Mouse (Mus musculus) gastrocnemius, postnatal 4 days (tissue): ENCODE results near the gene Gm21970. TPM values are rescaled to one million over a fixed set of nuclear protein-coding genes. Genes with fewer than 3 reads are reported as not detected.

Experiments used
- DNase-seq, 2 experiments: peaks; one replicate each; pipeline ENCODE4 v3.0.0; 2021 to 2022; ENCODE audit warnings: low spot score in 2 of 2, mixed read lengths in 2 of 2
- long read RNA-seq, 2 experiments: library from polyadenylated mRNA; stranded (forward); transcript quantifications; one replicate each; pipeline ENCODE4 v2.0.0; 2021
- total RNA-seq, 2 experiments: library from RNA; stranded (reverse); gene quantifications; 2 replicates each; pipeline ENCODE4 v1.2.3; 2021

Gm21970 gene
- total RNA-seq = not detected
- long read RNA-seq, experiment 1, partial matches to known transcripts = 0 of 1 reads
- long read RNA-seq, experiment 1, other reads (novel, unspliced or antisense) = 1 of 1 reads
- long read RNA-seq, experiment 2, partial matches to known transcripts = 0 of 1 reads
- long read RNA-seq, experiment 2, other reads (novel, unspliced or antisense) = 1 of 1 reads

DNA sequence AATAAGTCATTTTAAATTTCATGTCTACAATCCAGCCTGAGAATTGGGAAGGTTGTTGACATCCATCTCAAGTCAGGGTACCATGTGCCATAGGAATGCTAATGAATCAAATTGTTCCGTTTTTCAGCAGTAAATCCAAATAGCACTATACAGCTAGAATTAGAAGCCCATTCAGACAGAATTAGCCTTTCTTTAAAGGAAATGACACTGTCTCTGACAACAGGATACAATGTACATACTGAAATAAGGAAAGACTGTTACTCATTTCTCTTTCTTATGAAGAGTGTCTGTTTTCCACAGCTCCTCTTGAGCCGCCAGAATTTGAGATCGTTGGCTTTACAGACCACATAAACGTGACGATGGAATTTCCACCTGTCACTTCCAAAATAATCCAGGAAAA, at the start of gene Gm21970:
Gm21970 (plus strand) TSS at position 301 of the 400 bp plus-strand sequence.
- DNase-seq = no peak

DNA sequence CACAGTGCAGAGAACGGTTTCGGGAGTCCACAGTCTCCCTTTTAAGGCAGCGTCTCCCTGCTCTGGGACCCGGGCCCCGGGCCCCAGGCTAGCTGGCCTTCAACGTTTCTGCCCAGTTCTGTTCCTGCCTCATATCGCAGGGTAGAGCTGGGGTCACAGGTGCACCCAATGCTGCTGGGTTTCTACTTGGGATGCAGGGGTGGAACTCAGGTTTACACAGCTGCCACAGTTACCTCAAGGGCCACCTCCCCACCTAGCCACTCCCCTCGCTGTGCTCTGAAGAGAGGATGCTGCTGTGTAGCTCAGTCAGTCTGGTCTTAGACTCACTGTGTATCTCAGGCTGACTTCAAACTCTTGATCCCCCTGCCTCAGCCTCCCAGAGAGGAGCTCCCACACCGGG, 45.0 kb upstream of the Gm21970 start:
- DNase-seq = no peak

DNA sequence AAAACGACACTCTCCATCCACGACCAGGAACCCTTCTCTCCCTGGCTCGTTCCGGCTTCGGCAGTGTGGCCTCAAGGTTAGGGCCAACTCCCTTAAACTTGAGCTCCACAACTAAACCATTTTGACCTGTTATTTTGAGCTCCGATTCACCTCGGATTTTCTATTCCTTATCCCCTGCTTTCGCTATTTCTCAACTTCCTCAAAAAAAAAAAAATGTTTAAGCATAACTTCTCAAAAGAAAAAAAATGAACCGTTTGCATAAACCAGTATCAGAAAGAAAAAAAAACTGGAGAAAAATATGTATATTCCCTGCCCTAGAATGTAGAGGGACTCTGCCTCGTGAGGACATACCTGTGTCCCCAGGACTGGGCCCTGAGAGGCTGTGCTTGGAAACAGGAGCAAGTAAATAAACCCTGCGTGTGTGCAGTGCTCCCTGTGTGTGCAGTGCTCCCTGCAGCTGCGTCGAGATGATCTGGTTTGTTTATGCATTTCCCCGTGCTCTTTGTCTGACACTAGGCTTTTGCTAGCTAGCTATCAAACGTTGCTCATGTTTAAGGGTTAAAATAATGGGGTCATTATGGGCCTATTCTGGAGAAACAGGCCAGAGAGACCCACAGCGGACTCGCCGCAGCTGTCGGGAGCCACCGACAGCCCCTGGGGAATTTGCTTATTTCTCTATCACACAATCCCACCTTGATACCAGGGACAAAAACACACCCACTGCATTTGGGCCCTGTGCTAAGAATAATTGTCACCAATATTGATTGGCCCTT, 43.8 kb upstream of the Gm21970 start:
- no peak for DNase-seq

GRCm38 (mm10) chr16:91348264-91348565, 43.3 kb upstream of the Gm21970 start:
- DNase-seq = no peak

DNA sequence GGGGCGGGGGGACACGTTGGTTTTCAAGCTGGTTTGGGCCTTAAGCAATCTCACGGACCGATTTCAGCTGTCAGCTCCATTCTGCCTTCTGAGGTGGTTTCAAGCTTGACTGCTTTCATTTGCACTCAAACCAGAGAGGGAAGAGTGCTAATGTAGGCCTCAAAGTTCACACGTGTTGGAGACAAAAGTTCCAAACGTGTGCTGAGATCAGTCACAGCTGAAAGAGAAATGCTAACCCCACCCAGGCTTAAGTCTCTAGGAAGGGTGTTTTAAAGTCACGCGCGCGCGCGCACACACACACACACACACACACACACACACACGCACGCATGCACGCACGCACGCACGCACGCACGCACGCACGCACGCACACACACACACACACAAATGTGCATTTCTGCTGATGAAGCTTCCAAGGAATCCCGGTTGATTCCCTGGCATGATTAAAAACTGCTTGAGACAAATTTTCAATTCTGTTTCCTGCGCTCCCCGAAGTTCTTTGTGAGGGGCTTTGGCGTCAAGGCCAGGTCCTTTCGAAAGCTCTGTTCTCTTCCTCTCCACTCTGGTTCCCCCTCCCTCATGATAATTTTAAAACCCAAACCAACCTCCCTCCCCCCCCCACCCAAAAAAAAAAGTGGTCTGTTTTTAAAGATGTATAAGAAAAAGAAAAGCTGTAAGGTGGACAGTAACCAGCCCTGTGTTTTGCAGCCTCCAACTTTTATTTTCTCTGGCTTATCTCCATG, 42.8 kb upstream of the Gm21970 start:
- DNase-seq = no peak

- DNase-seq = peak in 1 of 2 experiments; percentile 62
These were observed 39.4 kb upstream of the Gm21970 start for GRCm38 (mm10) chr16:91352084-91352562.

DNA sequence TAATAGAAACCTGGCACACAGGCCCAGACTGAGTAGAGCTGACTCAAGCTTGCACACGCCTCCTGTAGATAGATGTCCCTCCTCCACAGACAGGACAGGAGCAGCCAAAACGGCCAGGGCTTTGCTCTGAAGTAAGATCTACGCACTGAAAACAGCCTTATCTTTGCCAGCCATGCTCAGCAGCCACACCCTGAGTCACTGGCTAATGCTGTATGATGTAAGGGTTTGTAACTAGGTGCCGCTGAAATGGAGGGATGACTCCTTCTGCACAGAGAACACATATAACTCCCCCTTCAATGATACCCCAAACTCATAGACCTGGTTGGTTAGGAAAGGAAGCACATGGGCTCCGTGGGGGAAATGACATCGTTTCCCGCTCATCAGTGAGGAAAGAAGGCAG, 38.8 kb upstream of the Gm21970 start:
- no peak for DNase-seq

- DNase-seq = no peak
These were observed 38.3 kb upstream of the Gm21970 start for GRCm38 (mm10) chr16:91353177-91353576.

GRCm38 (mm10) chr16:91353638-91354037, 37.9 kb upstream of the Gm21970 start:
- DNase-seq = no peak

- DNase-seq = no peak
These were observed 36.9 kb upstream of the Gm21970 start for GRCm38 (mm10) chr16:91354599-91354998.

DNA sequence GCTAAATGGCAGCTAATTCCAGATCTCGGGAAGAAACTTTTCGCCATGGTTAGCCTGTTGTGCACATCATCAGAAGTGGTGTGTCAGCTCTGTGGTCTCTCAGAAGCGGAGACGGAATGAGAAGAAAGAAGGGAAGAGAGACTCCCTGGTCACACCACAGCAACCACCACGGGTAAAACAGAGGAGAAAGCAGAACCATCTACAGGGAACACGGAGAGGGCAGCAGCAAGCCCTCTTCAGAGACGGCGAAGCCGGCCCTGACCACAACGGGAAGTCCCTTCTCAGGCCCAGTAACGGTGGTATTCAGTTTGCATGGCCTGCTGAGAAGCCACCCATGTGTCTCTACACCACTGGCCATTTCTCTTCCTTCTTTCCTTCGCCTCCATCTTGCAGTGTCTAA, 36.4 kb upstream of the Gm21970 start:
- no peak for DNase-seq

DNA sequence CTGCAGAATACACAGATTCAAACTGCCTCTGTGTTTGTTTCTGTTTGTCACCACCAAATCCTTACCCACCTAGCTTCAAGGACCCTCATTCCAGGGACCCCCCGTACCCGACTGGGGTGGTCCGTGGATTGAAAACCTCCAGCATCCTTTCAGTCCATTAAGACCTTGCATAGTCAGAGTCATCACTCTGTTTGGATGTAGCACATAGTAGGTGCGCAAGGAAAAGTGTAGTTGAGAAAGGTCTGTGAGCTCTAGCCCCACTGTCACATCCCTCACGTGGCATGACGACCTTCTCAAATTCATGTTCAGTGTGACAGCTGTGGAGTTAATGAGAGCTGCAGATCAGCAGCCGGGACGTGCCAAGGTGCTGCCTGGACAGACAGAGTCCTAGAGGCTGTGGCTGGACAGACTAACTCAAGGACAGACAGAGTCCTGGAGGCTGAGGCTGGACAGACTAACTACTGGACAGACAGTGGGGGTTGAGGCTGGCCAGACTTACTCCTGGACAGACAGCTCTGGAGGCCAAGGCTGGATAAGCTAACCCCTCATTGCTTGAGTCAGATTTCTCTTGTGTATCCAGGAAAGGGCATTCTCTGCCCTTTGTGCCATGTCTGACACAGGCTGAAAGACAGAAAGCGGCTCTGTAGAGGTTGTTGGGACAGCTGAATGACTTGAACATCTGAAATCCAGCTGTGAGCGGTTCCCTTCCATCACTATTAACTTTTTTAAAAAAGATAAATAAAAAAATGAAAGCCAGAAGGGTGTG, 34.6 kb upstream of the Gm21970 start:
- no peak for DNase-seq

- no peak for DNase-seq
These were observed 34.0 kb upstream of the Gm21970 start for GRCm38 (mm10) chr16:91357526-91357900.

- no peak for DNase-seq
These were observed 33.0 kb upstream of the Gm21970 start for GRCm38 (mm10) chr16:91358555-91358954.

DNA sequence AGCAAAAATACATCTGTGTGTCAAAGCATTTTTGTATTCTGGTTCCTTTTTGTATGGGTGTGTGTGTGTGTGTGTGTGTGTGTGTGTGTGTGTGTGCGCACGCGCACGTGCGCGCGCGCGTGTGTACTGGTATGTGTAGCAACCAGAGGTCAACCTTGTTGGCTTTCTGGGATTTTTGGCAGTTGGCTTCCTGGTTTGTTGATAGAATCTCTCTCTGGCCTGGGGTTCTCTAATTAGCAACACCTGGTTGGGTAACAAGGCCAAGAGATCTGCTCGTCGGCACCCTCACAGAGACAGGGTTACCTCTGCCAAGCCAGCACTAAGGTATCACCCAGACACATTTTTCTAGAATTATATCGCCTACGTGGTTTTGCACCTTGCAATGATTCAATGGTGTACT, 32.0 kb upstream of the Gm21970 start:
- DNase-seq = no peak

- no peak for DNase-seq
These were observed 31.4 kb upstream of the Gm21970 start for GRCm38 (mm10) chr16:91360162-91360561.

DNA sequence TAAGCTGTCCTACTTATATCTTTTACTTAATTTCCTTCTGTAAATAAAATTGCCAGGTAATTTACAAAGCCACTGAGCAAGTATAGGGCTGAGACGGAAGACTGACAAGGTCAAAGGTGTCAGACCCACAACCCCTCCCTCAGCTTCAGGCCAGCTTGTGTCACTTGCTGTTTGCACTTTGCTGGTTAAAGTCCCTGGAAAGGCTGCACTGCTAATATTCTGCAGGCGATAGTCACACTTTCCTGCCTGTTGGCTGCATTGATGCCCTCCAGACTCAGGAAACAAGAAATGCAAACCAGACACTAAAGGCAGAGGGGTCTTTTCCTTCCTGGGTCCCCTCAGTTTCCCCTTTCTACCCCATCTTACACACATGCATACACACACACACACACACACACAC, 29.5 kb upstream of the Gm21970 start:
- no peak for DNase-seq

DNA sequence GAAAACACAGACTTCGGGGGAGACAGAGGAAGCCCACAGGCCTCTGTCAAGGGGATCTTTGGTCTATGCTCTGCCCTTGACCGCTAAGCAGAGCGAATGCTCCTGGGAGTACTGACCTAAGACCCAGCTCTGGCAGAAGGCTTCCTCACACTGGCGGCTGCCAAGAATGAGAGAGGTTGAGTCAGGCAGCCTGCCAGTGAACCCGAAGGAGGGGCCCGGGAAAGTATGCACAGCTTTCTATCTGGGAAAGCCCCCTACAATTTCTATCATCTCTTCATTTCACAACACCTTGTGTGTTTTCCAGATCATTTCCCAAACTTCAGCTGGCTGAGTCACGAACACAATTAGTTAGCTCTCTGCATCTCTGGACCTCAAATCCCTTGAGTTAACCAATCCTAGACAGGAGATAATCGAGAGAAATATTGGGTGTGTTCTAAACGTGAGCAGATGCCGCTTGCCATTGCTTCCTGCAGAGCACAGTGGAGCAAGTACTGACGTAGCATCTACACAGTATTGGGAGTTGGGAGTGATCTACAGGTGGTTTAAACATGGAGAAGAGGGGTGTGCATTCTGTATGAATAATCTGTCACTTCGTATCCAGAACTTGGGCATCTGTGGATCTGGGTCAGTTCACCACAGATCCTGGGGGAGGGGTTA, 28.8 kb upstream of the Gm21970 start:
- peak in 1 of 2 experiments; percentile 49 for DNase-seq

DNA sequence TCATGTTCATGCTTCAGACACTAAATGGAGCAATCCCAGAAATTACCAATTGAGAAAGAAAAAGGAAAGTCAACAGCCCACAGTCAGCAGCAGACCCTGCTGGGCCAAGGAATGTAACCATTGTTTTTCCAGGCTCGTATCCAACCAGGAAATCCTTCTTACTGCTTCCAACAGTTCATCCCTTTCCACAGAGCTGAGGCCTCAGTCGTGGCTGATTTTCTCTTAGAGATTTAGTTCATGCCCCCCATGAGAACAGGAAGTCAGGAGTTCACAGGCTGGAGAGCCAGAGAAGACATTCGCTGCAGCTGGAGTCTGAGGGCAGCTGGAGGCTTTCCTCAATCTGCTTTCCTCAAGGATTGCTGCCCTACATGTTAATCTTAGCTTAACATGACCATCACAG, 28.0 kb upstream of the Gm21970 start:
- DNase-seq = peak in 1 of 2 experiments; percentile 38

DNA sequence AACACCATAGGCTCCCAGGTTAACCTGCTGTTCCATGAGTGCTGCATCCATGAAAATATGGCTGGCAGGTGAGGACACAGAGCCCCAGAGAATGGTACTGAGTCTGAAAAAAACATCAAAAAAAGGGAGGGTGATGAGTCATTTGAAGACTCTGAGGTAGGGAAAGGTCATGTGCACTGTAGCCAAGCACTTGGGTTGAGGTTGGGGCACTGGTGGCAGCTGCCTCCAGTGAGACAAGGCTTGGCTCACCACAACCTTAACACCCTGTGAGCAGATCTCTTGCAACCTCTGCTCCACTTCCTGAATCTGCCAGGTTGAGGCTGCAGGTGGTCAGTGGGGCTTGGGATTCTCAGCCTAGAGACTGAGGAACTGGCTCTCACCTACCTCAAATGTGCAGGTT, 25.0 kb upstream of the Gm21970 start:
- DNase-seq = no peak

DNA sequence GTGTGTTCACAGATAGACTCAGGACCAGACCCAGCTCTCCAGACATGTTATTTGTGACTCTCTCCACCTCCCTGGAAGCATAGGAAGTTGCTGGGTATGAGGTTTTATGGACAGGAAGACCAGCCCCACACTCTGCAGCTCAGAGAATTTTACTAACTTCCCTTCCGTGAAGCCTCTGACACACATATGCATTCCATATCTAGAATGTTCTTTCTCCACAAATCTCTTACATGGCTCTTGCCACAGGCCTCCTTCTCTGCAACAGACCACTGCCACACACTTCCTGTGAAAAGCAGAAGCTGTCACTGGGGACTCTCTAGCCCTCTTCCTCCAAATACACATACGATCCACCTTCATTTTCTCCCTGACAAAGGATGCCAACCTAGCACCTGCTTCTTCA, 24.5 kb upstream of the Gm21970 start:
- no peak for DNase-seq
